In genomic region chr7:99267251-99267896, GRCm38 (mm10) we compare ENCODE assay signal across 8 mouse cellular contexts. TPM values are rescaled to one million over a fixed set of nuclear protein-coding genes. Genes with fewer than 3 reads are reported as not detected.
A peak's percentile ranks its signal among the peaks of the same experiment; 100 is the strongest.
DNase-seq lines count a peak whose midpoint lies in the region; ATAC-seq and TF ChIP-seq lines count a peak whose summit lies in the region.

Gene Map6 (plus strand): TSS chr7:99267447.

- TF ChIP-seq CTCF in ES-Bruce4 (IDR thresholded peaks at IDR 0.05; ENCODE audit: low read depth, low read length): no peak

- no peak within 1 kb of the TSS for H3K9ac ChIP-seq in ES-Bruce4 (ENCODE audit: low read depth, poor library complexity, severe bottlenecking)
- peak within 1 kb of the TSS; percentile 82 for H3K9ac ChIP-seq in midbrain, embryonic 12.5 days (replicated peaks)

- no peak for TF ChIP-seq EP300 in ES-Bruce4 (IDR thresholded peaks at IDR 0.05; ENCODE audit: insufficient read depth, low read depth, low read length)

- no peaks in the 10 kb centered on the region for H3K4me1 ChIP-seq in ES-Bruce4 (ENCODE audit: control insufficient read depth, insufficient read depth, low read length)
- peaks cover 37% of the 10 kb centered on the region for H3K4me1 ChIP-seq in midbrain, embryonic 12.5 days

- peak within 1 kb of the TSS; percentile 95 for H3K4me2 ChIP-seq in midbrain, embryonic 12.5 days (replicated peaks)

- peak; percentile 85 for DNase-seq in CD4-positive, CD25-positive, alpha-beta regulatory T cell, adult 2 months (ENCODE audit: low read depth, low spot score)
- peak; percentile 70 to 72 for DNase-seq in cerebellum, postnatal 36 days
- DNase-seq in heart, postnatal 10 days: peak; percentile 17
- DNase-seq in left cerebral cortex, postnatal 25 days (ENCODE audit: low spot score in 2 of 2): peak; percentile 75 to 92
- DNase-seq in adipocyte (ENCODE audit: low spot score): no peak
- DNase-seq in gastrocnemius, adult 18-20 months (ENCODE audit: low spot score): no peak

- H3K27ac ChIP-seq in ES-Bruce4 (ENCODE audit: insufficient read depth, low read length): no peak within 1 kb of the TSS
- peak within 1 kb of the TSS; percentile 97 for H3K27ac ChIP-seq in midbrain, embryonic 12.5 days (replicated peaks)

- H3K9me3 ChIP-seq in ES-Bruce4 (replicated peaks; ENCODE audit: control insufficient read depth, insufficient read depth, low read length, poor library complexity, severe bottlenecking): no peaks in the 10 kb centered on the region
- H3K9me3 ChIP-seq in midbrain, embryonic 12.5 days: no peaks in the 10 kb centered on the region

- H3K27me3 ChIP-seq in ES-Bruce4 (ENCODE audit: control insufficient read depth, insufficient read depth, low read length, poor library complexity, severe bottlenecking): 0 out of 2 replicates have a peak, but pooled peaks cover 3% of the 10 kb centered on the region
- H3K27me3 ChIP-seq in midbrain, embryonic 12.5 days: peaks cover 38% of the 10 kb centered on the region

- H3K36me3 ChIP-seq in ES-Bruce4 (ENCODE audit: control insufficient read depth, insufficient read depth, low read length, poor library complexity, severe bottlenecking): no peaks in the 10 kb centered on the region
- no peaks in the 10 kb centered on the region; the same call in 1 of the 2 replicates for H3K36me3 ChIP-seq in midbrain, embryonic 12.5 days

- ATAC-seq in midbrain, embryonic 12.5 days (ENCODE audit: low FRiP score, low read depth): peak; percentile 62

- WGBS in midbrain, embryonic 12.5 days: under 1% methylated on average over 34 of the region's 34 CpGs

- intact Hi-C loops in heart, postnatal 10 days (cut with DNase I): no loop called here
- intact Hi-C loops in left cerebral cortex, postnatal 25 days (cut with DNase I): loop anchor here (5.0 kb wide), 2 partner anchors 100 to 125 kb away; partner anchors contain the start of gene Uvrag

- H3K4me3 ChIP-seq in ES-Bruce4 (ENCODE audit: low read depth, low read length): peak within 1 kb of the TSS; percentile 58
- peak within 1 kb of the TSS; percentile 86 for H3K4me3 ChIP-seq in midbrain, embryonic 12.5 days

- no peak for TF ChIP-seq POLR2A in ES-Bruce4 (IDR thresholded peaks at IDR 0.05; ENCODE audit: insufficient read depth, low read length)

RNA-seq across cellular contexts. Expression of gene Map6, which starts in this region (rescaled TPM):
- polyA plus RNA-seq in ES-Bruce4 (2011; ENCODE audit: insufficient read depth, insufficient read length, low read depth, missing spikeins): 16.0 and 17.5 TPM in 2 replicates
- total RNA-seq in heart, postnatal 10 days (2021): 1 to 10 TPM; 5.1 to 6.0 TPM
- total RNA-seq in left cerebral cortex, postnatal 25 days (2021): 100 to 1,000 TPM; 135 to 137 TPM
- 87.5 and 98.6 TPM in 2 replicates for polyA plus RNA-seq in midbrain, embryonic 12.5 days (2016; fragmentation: Nextera tagmentation; extraction: Ambion mirVana)
- 1 to 10 TPM; 4.7 to 5.7 TPM for total RNA-seq in gastrocnemius, adult 18-20 months (2021)

Comparison
In these comparisons a context has a peak if more than half of its experiments do, and no peak if none do; other contexts are left out.
1. RNA of gene Map6 (total RNA-seq): 135 to 137 TPM in left cerebral cortex, postnatal 25 days; 5.1 to 6.0 TPM in heart, postnatal 10 days and 4.7 to 5.7 TPM in gastrocnemius, adult 18-20 months; every median in the first group is over 10 times any median in the second.
2. DNase-seq: peak in CD4-positive, CD25-positive, alpha-beta regulatory T cell, adult 2 months (single experiment), cerebellum, postnatal 36 days (2 of 2), heart, postnatal 10 days (2 of 2) and left cerebral cortex, postnatal 25 days (2 of 2); none in adipocyte (single experiment) and gastrocnemius, adult 18-20 months (single experiment).